Mouse (Mus musculus) ES-Bruce4 (cell line): ENCODE data around the gene Smo. TPM values are rescaled to one million over a fixed set of nuclear protein-coding genes. Genes with fewer than 3 reads are reported as not detected.

Source experiments
- H3K27ac ChIP-seq: 2 replicates; pipeline ENCODE4 v1.5.1; 2012; ENCODE audit warnings: low read length, inconsistent platforms; ENCODE audit not compliant: insufficient read depth
- H3K27me3 ChIP-seq: 2 replicates; pipeline ENCODE4 v1.6.1; 2012; ENCODE audit warnings: mild to moderate bottlenecking, low read length, inconsistent platforms; ENCODE audit not compliant: control insufficient read depth, poor library complexity, insufficient read depth, severe bottlenecking
- H3K36me3 ChIP-seq: 2 replicates; pipeline ENCODE4 v1.6.1; 2012; ENCODE audit warnings: inconsistent platforms, mild to moderate bottlenecking, low read length, moderate library complexity; ENCODE audit not compliant: control insufficient read depth, poor library complexity, insufficient read depth, severe bottlenecking
- H3K4me1 ChIP-seq: one replicate; pipeline ENCODE4 v1.8.1; 2011; ENCODE audit warnings: low read length; ENCODE audit not compliant: control insufficient read depth, insufficient read depth
- H3K4me3 ChIP-seq: 2 replicates; pipeline ENCODE4 v1.5.1; 2011; ENCODE audit warnings: low read depth, mild to moderate bottlenecking, low read length
- H3K9ac ChIP-seq: 2 replicates; pipeline ENCODE4 v1.6.1; 2012; ENCODE audit warnings: low read depth, mild to moderate bottlenecking, inconsistent platforms; ENCODE audit not compliant: poor library complexity, severe bottlenecking
- H3K9me3 ChIP-seq: replicated peaks from 2 replicates; pipeline ENCODE4 v1.6.1; 2012; ENCODE audit warnings: mild to moderate bottlenecking, low read length, inconsistent platforms; ENCODE audit not compliant: control insufficient read depth, poor library complexity, insufficient read depth, severe bottlenecking
- CTCF ChIP-seq: IDR thresholded peaks from one replicate; pipeline ENCODE4 v1.8.1; 2011; ENCODE audit warnings: low read depth, low read length
- EP300 ChIP-seq: IDR thresholded peaks from 2 replicates; pipeline ENCODE4 v1.6.1; 2011; ENCODE audit warnings: low read depth, low read length; ENCODE audit not compliant: insufficient read depth
- POLR2A ChIP-seq: IDR thresholded peaks from one replicate; pipeline ENCODE4 v1.8.1; 2011; ENCODE audit warnings: low read length; ENCODE audit not compliant: insufficient read depth
- polyA plus RNA-seq: library from polyadenylated mRNA; stranded (reverse); fragments of >200 nt; gene quantifications from 2 replicates; pipeline ENCODE4 v1.2.4, GENCODE M21; 2011; ENCODE audit warnings: low read depth; ENCODE audit not compliant: missing spikeins, insufficient read depth, insufficient read length

The Smo gene
- polyA plus RNA-seq, 1 experiment: 26.5 TPM

DNA sequence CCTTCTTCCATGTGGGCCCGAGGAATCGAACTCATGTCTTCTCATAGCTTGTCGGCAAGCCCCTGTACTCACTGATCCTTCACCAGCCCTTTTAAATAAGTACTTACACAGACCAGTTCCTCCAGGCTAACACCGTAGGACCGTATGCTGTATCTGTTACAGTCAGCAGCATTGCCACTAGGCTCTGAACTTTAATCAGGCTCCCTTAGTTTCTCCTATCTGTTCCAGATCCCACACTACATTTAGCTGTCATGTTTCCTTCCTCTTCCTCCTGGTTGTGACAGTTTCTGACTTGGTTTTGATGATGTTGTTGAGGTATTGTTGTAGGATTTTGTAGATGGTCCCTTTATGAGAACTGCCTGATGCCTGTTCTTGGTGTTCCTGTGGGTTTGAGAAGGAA lies 31.2 kb upstream of the Smo start:
- no peak overlapping the region for H3K4me3 ChIP-seq
- no peak overlapping the region for H3K9ac ChIP-seq
- H3K9me3 ChIP-seq: no peaks in the 10 kb centered on the region
- H3K27me3 ChIP-seq: no peaks in the 10 kb centered on the region
- H3K36me3 ChIP-seq: no peaks in the 10 kb centered on the region
- no peak overlapping the region for H3K27ac ChIP-seq
- no peak for TF ChIP-seq CTCF
- no peak for TF ChIP-seq POLR2A
- no peak for TF ChIP-seq EP300
- no peaks in the 10 kb centered on the region for H3K4me1 ChIP-seq

- Histone ChIP-seq H3K27ac (no peak overlapping the region), H3K9me3 (no peaks in the 10 kb centered on the region), H3K9ac (no peak overlapping the region), H3K4me1 (no peaks in the 10 kb centered on the region), H3K27me3 (no peaks in the 10 kb centered on the region), H3K4me3 (no peak overlapping the region), H3K36me3 (no peaks in the 10 kb centered on the region)
- no peak for TF ChIP-seq CTCF
- TF ChIP-seq EP300: no peak
- no peak for TF ChIP-seq POLR2A
Observed at GRCm38 (mm10) chr6:29707902-29708301, 27.4 kb upstream of the Smo start.

- no peak overlapping the region for H3K27ac ChIP-seq
- H3K36me3 ChIP-seq: no peaks in the 10 kb centered on the region
- TF ChIP-seq CTCF (no peak), POLR2A (no peak), EP300 (no peak)
- no peak overlapping the region for H3K4me3 ChIP-seq
- no peak overlapping the region for H3K9ac ChIP-seq
- no peaks in the 10 kb centered on the region for H3K4me1 ChIP-seq
- H3K27me3 ChIP-seq: no peaks in the 10 kb centered on the region
- no peaks in the 10 kb centered on the region for H3K9me3 ChIP-seq
Observed at GRCm38 (mm10) chr6:29711318-29711717, 24.0 kb upstream of the Smo start.

- no peaks in the 10 kb centered on the region for H3K4me1 ChIP-seq
- H3K9ac ChIP-seq: no peak overlapping the region
- no peaks in the 10 kb centered on the region for H3K27me3 ChIP-seq
- no peak overlapping the region for H3K27ac ChIP-seq
- H3K4me3 ChIP-seq: no peak overlapping the region
- H3K9me3 ChIP-seq: no peaks in the 10 kb centered on the region
- TF ChIP-seq POLR2A (no peak), CTCF (peak; percentile 34), EP300 (no peak)
- no peaks in the 10 kb centered on the region for H3K36me3 ChIP-seq
Observed at GRCm38 (mm10) chr6:29712011-29712584, 23.2 kb upstream of the Smo start.

GRCm38 (mm10) chr6:29716624-29717365 lies 18.5 kb upstream of the Smo start:
- Histone ChIP-seq H3K4me3 (no peak overlapping the region), H3K4me1 (no peaks in the 10 kb centered on the region), H3K9me3 (no peaks in the 10 kb centered on the region), H3K27ac (no peak overlapping the region), H3K9ac (no peak overlapping the region), H3K27me3 (no peaks in the 10 kb centered on the region), H3K36me3 (no peaks in the 10 kb centered on the region)
- no peak for TF ChIP-seq EP300
- no peak for TF ChIP-seq CTCF
- no peak for TF ChIP-seq POLR2A

- Histone ChIP-seq H3K36me3 (no peaks in the 10 kb centered on the region), H3K27me3 (no peaks in the 10 kb centered on the region), H3K4me1 (no peaks in the 10 kb centered on the region), H3K9ac (no peak overlapping the region), H3K27ac (no peak overlapping the region), H3K9me3 (no peaks in the 10 kb centered on the region), H3K4me3 (no peak overlapping the region)
- TF ChIP-seq CTCF (no peak), POLR2A (no peak), EP300 (no peak)
Observed at GRCm38 (mm10) chr6:29717541-29717940, 17.8 kb upstream of the Smo start.
